In genomic region chr19:53885450-53885849, GRCm38 (mm10) we compare ENCODE assay signal across 26 mouse cellular contexts. TPM values are rescaled to one million over a fixed set of nuclear protein-coding genes. Genes with fewer than 3 reads are reported as not detected.
DNase-seq lines count a peak whose midpoint lies in the region; ATAC-seq and TF ChIP-seq lines count a peak whose summit lies in the region.
"Had no signal": no experiment of that assay in that cellular context is flagged by ENCODE, and none has a peak within 500 bp of the region (broad histone marks: within the 10 kb centered on the region; RNA-seq: fewer than 3 reads in every experiment).

No protein-coding gene starts in this region.

- H3K9ac ChIP-seq in forebrain, embryonic 11.5 days (ENCODE audit: low read length) = no peak overlapping the region
- H3K9ac ChIP-seq in forebrain, postnatal 0 days = no peak overlapping the region
- no peak overlapping the region for H3K9ac ChIP-seq in kidney, postnatal 0 days (ENCODE audit: low read depth, low read length)
- no peak overlapping the region for H3K9ac ChIP-seq in forebrain, embryonic 14.5 days (ENCODE audit: low read length)
- H3K9ac ChIP-seq: heart, embryonic 15.5 days; hindbrain, embryonic 14.5 days; liver, embryonic 13.5 days; midbrain, embryonic 12.5 days; neural tube, embryonic 15.5 days had no signal

- H3K9me3 ChIP-seq in forebrain, embryonic 11.5 days (ENCODE audit: control insufficient read depth, low read length) = no peaks in the 10 kb centered on the region
- H3K9me3 ChIP-seq in forebrain, postnatal 0 days (ENCODE audit: low read length) = no peaks in the 10 kb centered on the region
- no peaks in the 10 kb centered on the region for H3K9me3 ChIP-seq in kidney, postnatal 0 days (replicated peaks; ENCODE audit: low read length)
- no peaks in the 10 kb centered on the region for H3K9me3 ChIP-seq in forebrain, embryonic 14.5 days (replicated peaks; ENCODE audit: control insufficient read depth, low read length)
- H3K9me3 ChIP-seq: G1E; heart, embryonic 15.5 days; liver, embryonic 13.5 days; midbrain, embryonic 12.5 days; neural tube, embryonic 15.5 days had no signal

- ATAC-seq in forebrain, embryonic 11.5 days (replicated peaks; ENCODE audit: low FRiP score) = peak; percentile 64
- no peak for ATAC-seq in forebrain, postnatal 0 days
- ATAC-seq in kidney, postnatal 0 days (replicated peaks; ENCODE audit: low FRiP score, low read depth) = no peak
- ATAC-seq in forebrain, embryonic 14.5 days = no peak
- ATAC-seq: inflammation-experienced regulatory T-cells, adult 6 months; Patski had no signal

- WGBS in forebrain, embryonic 11.5 days = 16% methylated on average over 10 of the region's 10 CpGs
- WGBS in forebrain, postnatal 0 days = 11% methylated on average over 10 of the region's 10 CpGs
- 30% methylated on average over 10 of the region's 10 CpGs for WGBS in kidney, postnatal 0 days
- 8% methylated on average over 10 of the region's 10 CpGs for WGBS in forebrain, embryonic 14.5 days

- H3K4me3 ChIP-seq in forebrain, embryonic 11.5 days (ENCODE audit: low read depth, low read length) = no peak overlapping the region
- no peak overlapping the region for H3K4me3 ChIP-seq in forebrain, postnatal 0 days (ENCODE audit: low read depth, low read length)
- H3K4me3 ChIP-seq in kidney, postnatal 0 days (replicated peaks; ENCODE audit: low read depth, low read length) = no peak overlapping the region
- H3K4me3 ChIP-seq in forebrain, embryonic 14.5 days (ENCODE audit: low read depth, low read length) = no peak overlapping the region
- H3K4me3 ChIP-seq: heart, embryonic 15.5 days; left cerebral cortex, adult 2 months; liver, embryonic 13.5 days; midbrain, embryonic 12.5 days; neural tube, embryonic 15.5 days had no signal

- TF ChIP-seq CTCF in forebrain, postnatal 0 days (IDR thresholded peaks at IDR 0.05; ENCODE audit: low read depth) = no peak
- no peak for TF ChIP-seq CTCF in kidney, postnatal 0 days (IDR thresholded peaks at IDR 0.05; ENCODE audit: low read depth)
- TF ChIP-seq CTCF in brain, embryonic 14.5 days (IDR thresholded peaks at IDR 0.05; ENCODE audit: borderline replicate concordance, extremely low read depth, insufficient read depth, insufficient read length) = no peak

- no peak for TF ChIP-seq POLR2A in brain, embryonic 14.5 days (IDR thresholded peaks at IDR 0.05; ENCODE audit: borderline replicate concordance, extremely low read depth, insufficient read depth, insufficient read length, poor library complexity, severe bottlenecking)

- H3K27me3 ChIP-seq in forebrain, embryonic 11.5 days (ENCODE audit: control insufficient read depth, insufficient read depth, low read length) = no peaks in the 10 kb centered on the region
- no peaks in the 10 kb centered on the region for H3K27me3 ChIP-seq in forebrain, postnatal 0 days (ENCODE audit: insufficient read depth, low read length)
- H3K27me3 ChIP-seq in kidney, postnatal 0 days (ENCODE audit: insufficient read depth, low read length) = no peaks in the 10 kb centered on the region
- no peaks in the 10 kb centered on the region for H3K27me3 ChIP-seq in forebrain, embryonic 14.5 days (replicated peaks; ENCODE audit: control insufficient read depth, insufficient read depth, low read length)
- H3K27me3 ChIP-seq: CH12.LX; heart, embryonic 15.5 days; liver, embryonic 13.5 days; midbrain, embryonic 12.5 days; neural tube, embryonic 15.5 days had no signal

- H3K4me1 ChIP-seq in forebrain, embryonic 11.5 days (replicated peaks; ENCODE audit: control insufficient read depth, insufficient read depth, low read length) = 0 out of 2 replicates have a peak, but pooled peaks cover 2% of the 10 kb centered on the region
- no peaks in the 10 kb centered on the region for H3K4me1 ChIP-seq in forebrain, postnatal 0 days (ENCODE audit: insufficient read depth)
- H3K4me1 ChIP-seq in kidney, postnatal 0 days (replicated peaks; ENCODE audit: insufficient read depth, low read length) = no peaks in the 10 kb centered on the region
- H3K4me1 ChIP-seq in forebrain, embryonic 14.5 days (ENCODE audit: control insufficient read depth, insufficient read depth, low read length) = peaks cover 5% of the 10 kb centered on the region
- H3K4me1 ChIP-seq: neural tube, embryonic 15.5 days had no signal

- H3K4me2 ChIP-seq in forebrain, embryonic 11.5 days (ENCODE audit: low read depth, low read length, severe bottlenecking) = no peak overlapping the region
- no peak overlapping the region for H3K4me2 ChIP-seq in forebrain, postnatal 0 days (ENCODE audit: low read depth)
- no peak overlapping the region for H3K4me2 ChIP-seq in kidney, postnatal 0 days (ENCODE audit: low read length)
- H3K4me2 ChIP-seq in forebrain, embryonic 14.5 days (ENCODE audit: low read length) = no peak overlapping the region
- H3K4me2 ChIP-seq: heart, embryonic 15.5 days; hindbrain, embryonic 14.5 days; liver, embryonic 13.5 days; midbrain, embryonic 12.5 days; neural tube, embryonic 15.5 days had no signal

- H3K36me3 ChIP-seq in forebrain, embryonic 11.5 days (ENCODE audit: control insufficient read depth, insufficient read depth, low read length) = no peaks in the 10 kb centered on the region
- no peaks in the 10 kb centered on the region for H3K36me3 ChIP-seq in forebrain, postnatal 0 days (ENCODE audit: insufficient read depth)
- H3K36me3 ChIP-seq in kidney, postnatal 0 days (ENCODE audit: insufficient read depth, low read length) = no peaks in the 10 kb centered on the region
- H3K36me3 ChIP-seq in forebrain, embryonic 14.5 days (ENCODE audit: control insufficient read depth, insufficient read depth, low read length) = no peaks in the 10 kb centered on the region
- H3K36me3 ChIP-seq: G1E; heart, embryonic 15.5 days; liver, embryonic 13.5 days; midbrain, embryonic 12.5 days; neural tube, embryonic 15.5 days had no signal

- peak; percentile 60 for DNase-seq in forebrain, embryonic 11.5 days (ENCODE audit: low spot score)
- no peak for DNase-seq in forebrain, postnatal 0 days
- DNase-seq in kidney, postnatal 0 days (ENCODE audit: low spot score) = peak; percentile 69
- DNase-seq in kidney, adult 8-10 months = no peak
- DNase-seq in brain, embryonic 14.5 days (ENCODE audit: low read depth) = peak; percentile 78
- peak; percentile 61 for DNase-seq in forebrain, embryonic 14.5 days (ENCODE audit: low spot score)
- no peak for DNase-seq in gastrocnemius, postnatal 25 days
- DNase-seq: adrenal gland, adult 2 months; B cell, adult 2 months; cerebellum, adult 18-20 months; cerebellum, postnatal 14 days; gastrocnemius, postnatal 36 days; heart, postnatal 36 days; liver, embryonic 13.5 days; lung, adult 2 months; lung, postnatal 14 days; thymus, adult 18-20 months had no signal

- no peak overlapping the region for H3K27ac ChIP-seq in forebrain, embryonic 11.5 days (ENCODE audit: low read depth, low read length)
- H3K27ac ChIP-seq in forebrain, postnatal 0 days (ENCODE audit: low read depth, low read length) = no peak overlapping the region
- no peak overlapping the region for H3K27ac ChIP-seq in kidney, postnatal 0 days
- H3K27ac ChIP-seq in forebrain, embryonic 14.5 days (ENCODE audit: low read depth, low read length) = no peak overlapping the region
- H3K27ac ChIP-seq: heart, embryonic 15.5 days; hindbrain, embryonic 14.5 days; left cerebral cortex, adult 2 months; liver, embryonic 13.5 days; midbrain, embryonic 12.5 days; neural tube, embryonic 15.5 days had no signal

RNA-seq across cellular contexts. Expression of gene Pdcd4, which starts 6.6 kb away (rescaled TPM):
- polyA plus RNA-seq in forebrain, embryonic 11.5 days (2014; fragmentation: Nextera tagmentation; extraction: Ambion mirVana) = 84.0 and 90.6 TPM in 2 replicates
- 24.4 and 32.3 TPM in 2 replicates for total RNA-seq in forebrain, postnatal 0 days (2014; rRNA removed)
- polyA plus RNA-seq in forebrain, postnatal 0 days (2015; fragmentation: Nextera tagmentation; extraction: Ambion mirVana) = 55.1 and 82.7 TPM in 2 replicates
- polyA plus RNA-seq in kidney, postnatal 0 days (2015; fragmentation: Nextera tagmentation; extraction: Ambion mirVana) = 119 and 121 TPM in 2 replicates
- polyA plus RNA-seq in brain, embryonic 14.5 days (2012; rRNA removed) = 23.0 and 30.8 TPM in 2 replicates
- polyA plus RNA-seq in forebrain, embryonic 14.5 days (2014; fragmentation: Nextera tagmentation; extraction: Ambion mirVana) = 62.1 and 75.4 TPM in 2 replicates
- total RNA-seq in gastrocnemius, postnatal 25 days (2021) = 10 to 100 TPM; 11.7 to 21.0 TPM

RNA-seq across cellular contexts. Expression of gene Shoc2, which starts 58.7 kb away (rescaled TPM):
- 82.5 and 85.8 TPM in 2 replicates for polyA plus RNA-seq in forebrain, embryonic 11.5 days (2014; fragmentation: Nextera tagmentation; extraction: Ambion mirVana)
- 83.3 and 101 TPM in 2 replicates for total RNA-seq in forebrain, postnatal 0 days (2014; rRNA removed)
- 38.6 and 49.6 TPM in 2 replicates for polyA plus RNA-seq in forebrain, postnatal 0 days (2015; fragmentation: Nextera tagmentation; extraction: Ambion mirVana)
- 34.2 and 34.5 TPM in 2 replicates for polyA plus RNA-seq in kidney, postnatal 0 days (2015; fragmentation: Nextera tagmentation; extraction: Ambion mirVana)
- polyA plus RNA-seq in brain, embryonic 14.5 days (2012; rRNA removed) = 43.6 and 49.0 TPM in 2 replicates
- polyA plus RNA-seq in forebrain, embryonic 14.5 days (2014; fragmentation: Nextera tagmentation; extraction: Ambion mirVana) = 49.6 and 61.1 TPM in 2 replicates
- 10 to 100 TPM; 20.1 to 21.9 TPM for total RNA-seq in gastrocnemius, postnatal 25 days (2021)

RNA-seq across cellular contexts. Expression of gene Bbip1, which starts 59.0 kb away (rescaled TPM):
- 127 and 138 TPM in 2 replicates for polyA plus RNA-seq in forebrain, embryonic 11.5 days (2014; fragmentation: Nextera tagmentation; extraction: Ambion mirVana)
- total RNA-seq in forebrain, postnatal 0 days (2014; rRNA removed) = 138 and 189 TPM in 2 replicates
- polyA plus RNA-seq in forebrain, postnatal 0 days (2015; fragmentation: Nextera tagmentation; extraction: Ambion mirVana) = 196 and 240 TPM in 2 replicates
- polyA plus RNA-seq in kidney, postnatal 0 days (2015; fragmentation: Nextera tagmentation; extraction: Ambion mirVana) = 107 and 111 TPM in 2 replicates
- 83.5 and 89.9 TPM in 2 replicates for polyA plus RNA-seq in brain, embryonic 14.5 days (2012; rRNA removed)
- polyA plus RNA-seq in forebrain, embryonic 14.5 days (2014; fragmentation: Nextera tagmentation; extraction: Ambion mirVana) = 174 and 180 TPM in 2 replicates
- 10 to 100 TPM; 30.7 to 34.1 TPM for total RNA-seq in gastrocnemius, postnatal 25 days (2021)

Comparison
In these comparisons a context has a peak if more than half of its experiments do, and no peak if none do; other contexts are left out.
1. DNase-seq: peak in forebrain, embryonic 11.5 days (single experiment), kidney, postnatal 0 days (single experiment), brain, embryonic 14.5 days (single experiment) and forebrain, embryonic 14.5 days (single experiment); none in forebrain, postnatal 0 days (single experiment), kidney, adult 8-10 months (0 of 2) and gastrocnemius, postnatal 25 days (single experiment).